Mouse (Mus musculus) small intestine, adult 2 months (tissue): ENCODE results near the gene Bbs10.

Source experiments
- CTCF ChIP-seq: fragments of 200-500 bp; IDR thresholded peaks from 2 replicates; pipeline ENCODE4 v1.5.1; 2012; ENCODE audit warnings: low read depth, mild to moderate bottlenecking, control low read depth, inconsistent platforms, low read length, moderate library complexity, mixed read lengths; ENCODE audit not compliant: insufficient replicate concordance, insufficient read length; ENCODE audit errors: extremely low read depth
- POLR2A ChIP-seq: fragments of 200-500 bp; IDR thresholded peaks from 2 replicates; pipeline ENCODE4 v1.6.1; 2012; ENCODE audit warnings: low read depth, mild to moderate bottlenecking, control low read depth, inconsistent platforms, low read length, moderate library complexity

DNA sequence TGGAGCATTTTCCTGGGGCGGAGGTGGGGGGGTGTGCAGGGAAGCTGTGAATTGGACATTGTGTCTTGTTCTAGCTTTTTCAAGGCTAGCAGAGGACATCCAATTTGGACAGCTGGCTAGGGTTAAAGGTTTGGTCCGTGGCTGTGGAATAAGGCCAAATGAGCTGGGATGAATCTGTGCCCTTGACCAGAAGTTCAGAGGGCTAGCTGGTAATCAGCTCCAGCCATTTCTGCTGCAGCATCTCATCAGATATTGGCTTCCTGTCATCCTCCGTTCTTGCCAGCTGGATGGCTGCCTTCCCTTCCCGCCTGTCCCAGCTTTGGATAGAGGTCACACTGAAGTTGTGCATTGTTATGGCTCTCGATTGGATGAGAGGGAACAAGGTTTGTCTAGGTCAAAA lies 30.8 kb downstream of the Bbs10 start:
- TF ChIP-seq CTCF = no peak
- TF ChIP-seq POLR2A = no peak
